Mouse (Mus musculus): ENCODE data around the gene Prr23a3.

Prr23a3 gene

DNA sequence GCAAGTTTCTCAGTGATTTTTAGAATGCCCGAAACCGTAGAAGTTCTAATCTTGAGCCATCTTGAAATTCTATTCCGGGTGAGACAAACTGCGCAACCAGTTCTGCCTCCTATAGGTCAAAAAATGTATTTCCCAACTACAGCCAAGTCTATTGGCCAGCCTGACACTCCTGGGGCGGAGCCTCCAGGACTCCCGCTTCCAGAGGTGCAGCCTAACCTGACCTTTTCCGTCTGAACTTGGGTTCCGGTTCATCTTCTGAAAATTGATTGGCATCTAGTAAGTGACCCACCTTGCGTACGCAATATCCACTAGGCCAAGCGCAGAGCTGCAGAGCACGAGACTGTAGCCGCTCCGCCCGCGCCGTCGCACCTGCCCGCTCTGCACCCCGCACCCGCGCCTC is at the start of gene Prr23a3:
Gene Prr23a3 (plus strand): TSS at position 197 of the 400 bp plus-strand sequence.
- DNase-seq (ENCODE audit: low spot score in 2 of 2) = no peak

DNA sequence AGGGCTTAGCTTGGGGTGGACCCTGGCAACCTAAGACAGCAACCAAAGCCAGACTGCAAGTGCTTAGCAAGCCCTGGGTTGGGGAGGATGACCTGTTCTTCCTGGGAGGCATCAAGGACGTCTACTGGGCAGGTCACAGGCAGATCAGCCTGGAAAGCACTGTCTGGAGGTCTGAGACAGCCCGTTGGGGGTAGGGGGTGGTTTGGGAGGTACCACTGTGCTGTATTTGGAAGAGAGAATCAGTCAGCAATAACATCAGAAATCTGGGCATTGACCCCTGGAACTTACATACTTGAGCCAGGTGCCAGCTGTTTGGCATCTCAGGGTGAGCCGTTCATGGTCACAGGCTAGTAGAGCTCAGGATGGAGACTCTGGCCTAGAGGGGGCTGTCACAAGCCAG is 48.5 kb upstream of the Prr23a3 start:
- DNase-seq (ENCODE audit: low spot score in 2 of 2) = no peak

DNA sequence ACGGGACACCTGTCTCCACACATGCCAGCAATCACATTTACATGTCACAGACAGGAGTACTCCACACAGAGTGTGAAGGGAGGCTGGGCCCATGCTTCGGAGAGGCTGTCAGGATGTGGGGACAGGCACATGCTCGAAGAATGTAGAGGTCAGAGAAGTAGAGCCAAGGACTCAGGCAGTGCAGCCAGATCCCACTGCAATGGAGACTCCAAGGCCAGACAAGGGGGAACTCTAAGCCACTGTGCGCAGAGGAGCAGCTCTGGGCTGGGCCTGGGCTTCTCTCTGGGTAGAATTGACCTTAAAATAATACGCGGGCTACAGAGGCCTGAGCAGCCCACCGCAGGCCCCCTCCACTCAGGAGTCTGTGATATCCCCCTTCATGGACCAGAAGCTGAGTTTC is 47.0 kb upstream of the Prr23a3 start:
- DNase-seq (ENCODE audit: low spot score in 2 of 2) = no peak

DNA sequence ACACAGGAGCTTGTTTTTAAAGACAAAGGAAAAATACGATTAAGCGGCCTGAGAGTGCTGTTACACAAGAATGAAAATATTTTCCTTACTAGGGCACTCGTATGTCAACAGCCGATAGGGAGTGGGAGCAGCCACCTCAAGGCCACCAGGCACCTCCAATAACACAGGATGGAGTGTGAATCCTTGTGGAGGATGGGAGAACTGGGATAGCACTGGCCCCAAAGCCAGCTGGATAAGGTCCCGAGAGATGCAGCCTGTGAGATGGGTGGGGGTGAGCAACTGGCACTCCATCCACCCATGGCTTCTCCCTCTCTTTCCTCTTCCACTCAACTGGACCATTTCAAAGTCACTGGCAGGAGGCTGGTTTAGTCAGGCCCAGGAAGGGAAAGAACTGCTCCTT is 45.6 kb upstream of the Prr23a3 start:
- DNase-seq (ENCODE audit: low spot score in 2 of 2) = no peak

DNA sequence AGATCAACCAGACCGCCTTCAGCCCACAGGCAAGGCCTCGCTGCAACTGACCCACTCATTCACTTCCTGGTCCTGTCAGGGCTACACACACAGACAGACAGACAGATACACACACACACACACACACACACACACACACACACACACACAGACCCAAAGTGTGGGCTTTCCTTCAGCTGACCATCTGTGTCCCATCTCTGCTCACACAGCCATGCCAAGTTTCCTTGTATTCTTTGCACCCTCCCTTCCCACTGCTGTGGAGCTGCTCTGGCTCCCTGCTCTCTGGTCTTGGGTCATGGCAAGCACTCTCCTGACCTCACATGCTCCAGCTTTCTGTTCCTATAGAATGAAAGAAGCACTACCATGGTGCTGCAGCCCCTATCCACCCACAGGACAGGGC is 45.1 kb upstream of the Prr23a3 start:
- DNase-seq (ENCODE audit: low spot score in 2 of 2) = no peak

DNA sequence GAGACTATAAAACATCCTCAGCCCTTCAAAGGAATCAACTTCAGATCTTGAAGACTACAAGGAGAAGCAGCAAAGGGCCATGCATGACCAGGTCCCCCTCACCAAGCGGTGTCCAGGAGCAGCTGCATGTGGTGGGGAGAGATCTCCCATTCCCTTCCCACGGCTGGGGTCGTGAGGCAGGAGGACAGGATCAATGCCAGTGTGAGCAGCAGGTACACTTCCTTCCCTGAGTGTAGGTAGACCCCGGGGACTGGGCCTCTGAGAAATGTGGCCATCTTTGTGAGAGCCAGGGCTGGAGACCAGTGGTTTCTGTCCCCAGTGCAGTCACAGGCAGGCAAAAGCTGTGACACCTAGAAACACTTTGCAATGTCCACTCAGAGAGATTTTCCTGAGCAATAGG is 44.1 kb upstream of the Prr23a3 start:
- no peak for DNase-seq (ENCODE audit: low spot score in 2 of 2)

DNA sequence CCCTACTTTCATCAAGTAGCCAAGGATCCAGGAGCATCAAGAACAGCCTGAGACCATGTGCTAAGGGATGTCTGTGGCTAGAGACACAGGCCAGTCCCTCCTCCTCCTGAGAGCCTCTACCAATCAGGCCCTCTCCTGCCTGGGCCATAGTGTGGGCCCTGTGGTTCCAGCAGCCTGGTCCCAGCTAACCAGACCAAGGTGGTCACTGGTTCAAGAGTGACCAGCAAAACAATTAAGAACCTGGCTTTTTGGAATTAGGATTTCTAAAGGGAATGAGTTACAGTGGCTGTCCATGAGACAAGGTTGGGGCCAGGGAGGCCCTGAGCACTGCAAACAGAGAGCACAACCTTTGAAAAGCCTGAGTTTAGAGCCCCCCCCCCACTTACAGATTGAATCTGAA is 43.5 kb upstream of the Prr23a3 start:
- no peak for DNase-seq (ENCODE audit: low spot score in 2 of 2)

DNA sequence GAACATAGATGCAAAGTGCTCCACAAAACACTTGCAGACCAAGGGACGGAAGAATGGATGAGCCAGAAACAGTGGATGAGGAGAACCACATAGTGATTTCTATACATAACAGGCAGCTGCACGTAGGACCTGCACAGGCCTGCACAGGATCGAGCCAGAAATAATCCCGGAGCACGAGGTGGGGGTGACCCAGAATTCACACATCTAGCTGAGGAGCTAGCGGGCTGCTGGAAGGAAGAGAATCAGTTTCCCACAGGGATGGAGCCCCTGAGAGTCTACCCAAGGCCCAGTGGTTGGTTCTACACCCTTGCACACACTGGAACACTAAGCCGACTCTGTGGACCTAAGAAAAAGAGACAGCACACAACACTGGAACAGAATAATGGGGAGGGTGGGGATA is 40.8 kb upstream of the Prr23a3 start:
- DNase-seq (ENCODE audit: low spot score in 2 of 2) = no peak

DNA sequence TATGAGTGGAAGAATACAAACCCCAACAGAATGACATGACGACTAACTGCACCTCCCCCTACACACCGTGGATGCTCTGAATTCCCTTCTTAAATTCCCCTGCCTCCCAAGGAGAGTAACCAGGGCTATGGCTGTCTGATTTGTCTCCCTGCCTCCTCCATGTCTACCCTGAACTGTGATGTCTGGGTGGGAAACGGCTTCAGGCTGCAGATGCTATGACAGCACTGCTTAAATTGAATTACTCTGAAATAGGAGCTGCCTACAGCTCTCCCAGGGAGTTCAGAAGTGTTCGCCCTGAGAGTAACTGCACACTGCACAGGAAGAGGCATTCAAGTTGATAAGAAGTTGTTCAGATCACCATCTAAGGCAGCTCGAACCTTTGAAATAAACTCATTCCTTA is 35.1 kb upstream of the Prr23a3 start:
- DNase-seq (ENCODE audit: low spot score in 2 of 2) = no peak

DNA sequence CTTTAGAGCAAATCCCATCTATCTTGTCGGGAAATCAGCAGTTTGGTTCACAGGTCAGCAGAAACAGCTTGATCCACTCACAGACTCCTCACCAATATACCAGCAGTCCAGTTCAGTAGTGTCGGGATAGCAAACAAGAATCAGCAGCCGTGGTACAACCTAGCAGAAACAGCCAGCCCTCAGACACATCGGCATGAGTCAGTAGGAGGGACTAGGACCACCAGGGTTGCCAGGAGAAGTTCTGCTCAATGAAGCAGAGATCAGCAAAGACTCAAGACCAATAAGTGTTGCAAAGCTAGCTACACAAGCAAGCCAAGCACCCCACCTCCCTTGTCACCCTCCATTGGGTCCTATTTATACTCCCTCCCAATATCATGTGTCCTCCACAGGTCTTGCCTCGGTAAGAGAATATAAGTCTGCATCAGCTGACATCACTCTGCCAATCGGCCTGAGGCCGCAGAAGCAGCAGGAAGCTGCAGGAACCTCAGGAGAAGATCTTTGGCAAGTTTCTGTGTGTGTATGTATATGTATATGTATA is 27.0 kb upstream of the Prr23a3 start:
- DNase-seq (ENCODE audit: low spot score in 2 of 2) = no peak

DNA sequence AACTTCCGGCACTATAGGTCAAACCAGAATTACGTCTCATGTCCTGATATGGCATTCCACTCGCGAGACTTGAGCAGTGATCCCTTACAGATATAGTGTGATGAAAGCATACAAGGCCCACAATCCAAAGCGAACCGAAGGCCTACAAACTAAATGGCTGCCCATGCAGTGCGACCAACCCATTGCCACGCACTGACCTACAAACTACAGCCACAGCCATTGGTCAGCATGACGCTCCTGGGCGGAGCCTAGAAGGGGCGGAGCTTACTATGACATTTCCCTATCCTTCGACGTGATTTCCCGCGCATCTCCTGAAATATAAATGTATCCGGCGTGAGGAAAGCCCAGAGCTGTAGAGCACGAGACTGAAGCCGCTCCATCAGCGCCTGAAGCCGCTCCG is 22.4 kb upstream of the Prr23a3 start, which contains the start of gene Prr23a1:
Gene Prr23a1 (plus strand): TSS at position 387 of the 400 bp plus-strand sequence.
- no peak for DNase-seq (ENCODE audit: low spot score in 2 of 2)

DNA sequence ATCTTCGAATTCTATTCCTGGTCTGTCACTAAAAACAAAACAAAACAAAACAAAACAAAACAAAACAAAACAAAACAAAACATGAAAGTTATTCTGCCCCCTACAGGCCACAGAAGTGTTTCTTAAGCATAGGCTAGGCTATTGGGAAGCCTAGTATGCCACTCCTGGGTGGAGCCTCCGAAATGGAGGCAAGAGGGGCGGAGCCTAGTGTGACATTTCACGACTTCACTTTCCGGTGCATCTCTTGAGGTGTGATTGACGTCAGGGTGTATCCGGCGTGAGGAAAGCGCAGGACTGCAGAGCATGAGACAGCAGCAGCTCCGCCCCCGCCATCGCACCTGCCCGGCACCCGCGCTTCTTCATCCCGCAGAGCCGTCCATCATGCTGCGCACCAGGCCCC is 8.4 kb upstream of the Prr23a3 start, which contains the start of gene Prr23a2:
Gene Prr23a2 (plus strand): TSS at position 285 of the 400 bp plus-strand sequence.
- no peak for DNase-seq (ENCODE audit: low spot score in 2 of 2)

DNA sequence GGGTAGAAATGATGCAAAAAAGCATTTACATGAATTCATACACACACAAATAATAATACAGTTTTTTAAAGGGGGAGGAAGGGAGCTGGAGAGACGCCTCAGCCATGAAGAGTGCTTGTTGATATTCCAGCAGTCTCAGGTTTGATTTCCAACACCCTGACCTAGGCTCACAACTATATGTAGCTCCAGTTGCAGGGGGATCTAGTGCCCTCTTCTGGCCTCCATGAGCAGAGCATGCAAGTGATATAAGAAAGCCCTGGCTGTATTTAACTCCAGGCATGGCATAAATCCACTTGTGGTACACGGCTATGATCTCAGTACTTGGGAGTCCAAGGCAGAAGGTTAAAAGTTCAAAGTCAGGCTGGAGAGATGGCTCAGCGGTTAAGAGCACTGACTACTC is 1.1 kb upstream of the Prr23a3 start:
- DNase-seq (ENCODE audit: low spot score in 2 of 2) = no peak

DNA sequence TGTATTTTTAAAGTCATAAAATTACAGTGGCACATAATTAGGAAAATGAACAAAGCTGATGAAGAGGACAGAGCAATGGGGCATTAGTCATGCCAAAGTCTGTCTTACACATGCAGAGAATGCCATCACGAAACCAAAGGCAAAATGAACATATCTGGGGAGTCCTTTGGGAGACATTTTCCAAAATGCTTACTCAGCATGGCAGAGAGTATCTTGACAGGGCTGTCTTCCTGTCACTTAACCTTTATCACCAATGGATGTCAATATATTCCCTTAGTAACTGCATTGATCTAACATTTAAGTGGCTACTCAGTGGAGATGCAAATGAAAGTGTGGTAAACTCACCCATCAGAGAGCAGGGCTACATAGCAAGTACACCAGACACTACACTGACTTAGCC is 36.9 kb downstream of the Prr23a3 start:
- no peak for DNase-seq (ENCODE audit: low spot score in 2 of 2)

DNA sequence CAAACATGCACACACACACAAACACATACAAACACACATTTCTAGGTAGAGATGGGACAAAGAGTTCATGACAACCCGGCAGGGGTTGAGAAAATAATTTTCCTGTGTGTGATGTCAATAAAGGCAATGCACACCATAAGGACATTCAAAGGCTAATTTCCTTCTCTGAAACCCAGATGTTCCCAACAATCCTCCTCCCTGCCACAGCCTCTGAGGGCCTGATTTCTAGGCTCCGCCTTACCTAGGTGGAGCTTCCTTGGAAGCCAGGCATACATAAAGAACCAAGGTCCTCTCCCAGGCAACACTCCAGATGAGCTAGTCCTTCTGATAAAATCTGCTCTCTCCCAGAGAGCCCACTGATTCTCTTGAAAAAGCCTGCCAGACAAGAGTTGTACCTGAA is 38.3 kb downstream of the Prr23a3 start, which contains the start of gene 7420426K07Rik:
Gene 7420426K07Rik (plus strand): TSS at position 301 of the 400 bp plus-strand sequence.
- no peak for DNase-seq (ENCODE audit: low spot score in 2 of 2)
